In genomic region chr12:29907056-29907455, GRCm38 (mm10) we compare ENCODE assay signal across 9 mouse cellular contexts. TPM values are rescaled to one million over a fixed set of nuclear protein-coding genes. Genes with fewer than 3 reads are reported as not detected.
A peak's percentile ranks its signal among the peaks of the same experiment; 100 is the strongest.
DNase-seq lines count a peak whose midpoint lies in the region; ATAC-seq lines count a peak whose summit lies in the region.
"Had no signal": no experiment of that assay in that cellular context is flagged by ENCODE, and none has a peak within 500 bp of the region (broad histone marks: within the 10 kb centered on the region; RNA-seq: fewer than 3 reads in every experiment).

No protein-coding gene starts in this region.

- ATAC-seq in lung, embryonic 16.5 days (ENCODE audit: low read depth): peak; percentile 95
- no peak for ATAC-seq in megakaryocyte progenitor cell, adult 5-6 weeks (replicated peaks; ENCODE audit: poor library complexity)

- DNase-seq in left cerebral cortex, adult 18-20 months (ENCODE audit: low spot score in 2 of 2): peak; percentile 44 to 49
- no peak for DNase-seq in left cerebral cortex, adult 8-10 months (ENCODE audit: low spot score in 2 of 2)
- DNase-seq in brain, embryonic 18.5 days (ENCODE audit: low read depth, low spot score): peak; percentile 14
- DNase-seq in gastrocnemius, postnatal 10 days: peak; percentile 66
- peak; percentile 58 for DNase-seq in kidney, adult 18-20 months
- peak; percentile 84 for DNase-seq in skeletal muscle tissue, adult 2 months (ENCODE audit: low read depth, low spot score)

- peak overlapping the region; percentile 40 for H3K4me2 ChIP-seq in lung, embryonic 16.5 days (ENCODE audit: low read depth, low read length)
- H3K4me2 ChIP-seq: limb, embryonic 12.5 days had no signal

- no peaks in the 10 kb centered on the region for H3K36me3 ChIP-seq in lung, embryonic 16.5 days (ENCODE audit: control insufficient read depth, insufficient read depth, low read length)
- H3K36me3 ChIP-seq: limb, embryonic 12.5 days had no signal

- H3K9me3 ChIP-seq in lung, embryonic 16.5 days (ENCODE audit: control insufficient read depth, low read length): no peaks in the 10 kb centered on the region
- H3K9me3 ChIP-seq: limb, embryonic 12.5 days had no signal

- H3K9ac ChIP-seq in lung, embryonic 16.5 days (ENCODE audit: low read length): no peak overlapping the region
- H3K9ac ChIP-seq: limb, embryonic 12.5 days had no signal

- no peaks in the 10 kb centered on the region for H3K27me3 ChIP-seq in lung, embryonic 16.5 days (ENCODE audit: control insufficient read depth, insufficient read depth, low read depth, low read length)
- H3K27me3 ChIP-seq: limb, embryonic 12.5 days had no signal

- no peak overlapping the region for H3K4me3 ChIP-seq in lung, embryonic 16.5 days (ENCODE audit: low read length)
- H3K4me3 ChIP-seq: limb, embryonic 12.5 days had no signal

- 25% methylated on average over 2 of the region's 2 CpGs for WGBS in lung, embryonic 16.5 days

- peaks cover 10% of the 10 kb centered on the region for H3K4me1 ChIP-seq in lung, embryonic 16.5 days (replicated peaks; ENCODE audit: control insufficient read depth, insufficient read depth, low read length)

- peak overlapping the region; percentile 66 for H3K27ac ChIP-seq in lung, embryonic 16.5 days (ENCODE audit: low read length)
- H3K27ac ChIP-seq: limb, embryonic 12.5 days had no signal

RNA-seq across cellular contexts. Expression of gene Pxdn, which starts 30.4 kb away (rescaled TPM):
- 10 to 100 TPM; 41.7 to 54.0 TPM for total RNA-seq in left cerebral cortex, adult 18-20 months (2021)
- total RNA-seq in left cerebral cortex, adult 8-10 months (2022): 10 to 100 TPM; 43.1 to 50.3 (median 47.3) TPM
- total RNA-seq in gastrocnemius, postnatal 10 days (2021): 100 to 1,000 TPM in 1 of 2 experiments, 10 to 100 TPM in 1; 83.3 to 107 TPM
- polyA plus RNA-seq in lung, embryonic 16.5 days (2015; fragmentation: Nextera tagmentation; extraction: Ambion mirVana): 99.9 and 105 TPM in 2 replicates
- total RNA-seq in megakaryocyte progenitor cell, adult 5-6 weeks (2015): not detected in 2 replicates
- total RNA-seq in megakaryocyte progenitor cell, adult 5-6 weeks (2017): not detected in 2 replicates

Comparison
In these comparisons a context has a peak if more than half of its experiments do, and no peak if none do; other contexts are left out.
1. DNase-seq: peak in left cerebral cortex, adult 18-20 months (2 of 2), brain, embryonic 18.5 days (single experiment), gastrocnemius, postnatal 10 days (single experiment), kidney, adult 18-20 months (single experiment) and skeletal muscle tissue, adult 2 months (single experiment); none in left cerebral cortex, adult 8-10 months (0 of 2).
2. RNA of gene Pxdn, which starts 30.4 kb away (total RNA-seq): 83.3 to 107 TPM in gastrocnemius, postnatal 10 days, 41.7 to 54.0 TPM in left cerebral cortex, adult 18-20 months and 43.1 to 50.3 TPM in left cerebral cortex, adult 8-10 months; not detected in megakaryocyte progenitor cell, adult 5-6 weeks; every median in the first group is over 10 times any median in the second.